Mouse (Mus musculus): ENCODE data around the gene Card6. TPM values are rescaled to one million over a fixed set of nuclear protein-coding genes. Genes with fewer than 3 reads are reported as not detected.
"Not testable (repeated sequence)": the region's sequence is repeated elsewhere in the genome, so short reads cannot be mapped to it uniquely, and the experiment has no call there.

Card6 gene
- polyA plus RNA-seq, 1 experiment from 2014 or later = 3.6 TPM

DNA sequence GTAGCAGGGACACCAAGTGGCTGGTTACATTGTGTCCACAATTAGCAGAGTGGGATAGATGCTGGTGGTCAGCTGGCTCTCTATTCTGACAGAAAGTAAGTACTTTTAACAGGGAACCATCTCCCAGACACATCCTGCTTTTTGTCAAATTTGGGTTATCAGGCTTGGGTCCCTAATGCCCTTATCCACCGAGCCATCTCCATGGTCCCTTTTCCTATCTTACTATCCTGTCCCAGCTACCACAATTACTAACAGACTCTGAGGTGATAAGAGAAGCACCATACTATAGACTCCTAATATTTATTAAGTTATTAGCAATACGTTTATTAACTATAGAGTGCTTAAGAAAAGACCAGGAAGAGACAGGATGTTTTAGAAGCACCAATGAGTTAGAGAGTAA is 31.0 kb upstream of the Card6 start:
- no peak overlapping the region for H3K27ac ChIP-seq (replicated peaks in 1 of 2; ENCODE audit: control insufficient read depth in 1 of 2, insufficient read depth in 1 of 2, low read depth in 2 of 2, low read length in 2 of 2)
- no peaks in the 10 kb centered on the region for H3K9me3 ChIP-seq (ENCODE audit: control insufficient read depth, low read length)
- no peak for ATAC-seq (ENCODE audit: insufficient number of reproducible peaks, insufficient read depth, low FRiP score, low read depth)
- no peaks in the 10 kb centered on the region for H3K36me3 ChIP-seq (ENCODE audit: control insufficient read depth, insufficient read depth, low read length)
- H3K4me3 ChIP-seq (ENCODE audit: control insufficient read depth in 1 of 2, insufficient read depth in 1 of 2, low read depth in 1 of 2, low read length in 2 of 2) = no peak overlapping the region
- 75% methylated on average over 2 of the region's 2 CpGs for WGBS
- H3K4me1 ChIP-seq (ENCODE audit: control insufficient read depth in 2 of 2, insufficient read depth in 2 of 2, low read length in 2 of 2) = 0 out of 4 replicates have a peak, but pooled peaks cover 0 to 3% of the 10 kb centered on the region in 2 experiments
- H3K4me2 ChIP-seq (ENCODE audit: low read length) = no peak overlapping the region
- no peak overlapping the region for H3K9ac ChIP-seq (ENCODE audit: low read length)
- H3K27me3 ChIP-seq (ENCODE audit: control insufficient read depth, insufficient read depth, low read length) = no peaks in the 10 kb centered on the region

DNA sequence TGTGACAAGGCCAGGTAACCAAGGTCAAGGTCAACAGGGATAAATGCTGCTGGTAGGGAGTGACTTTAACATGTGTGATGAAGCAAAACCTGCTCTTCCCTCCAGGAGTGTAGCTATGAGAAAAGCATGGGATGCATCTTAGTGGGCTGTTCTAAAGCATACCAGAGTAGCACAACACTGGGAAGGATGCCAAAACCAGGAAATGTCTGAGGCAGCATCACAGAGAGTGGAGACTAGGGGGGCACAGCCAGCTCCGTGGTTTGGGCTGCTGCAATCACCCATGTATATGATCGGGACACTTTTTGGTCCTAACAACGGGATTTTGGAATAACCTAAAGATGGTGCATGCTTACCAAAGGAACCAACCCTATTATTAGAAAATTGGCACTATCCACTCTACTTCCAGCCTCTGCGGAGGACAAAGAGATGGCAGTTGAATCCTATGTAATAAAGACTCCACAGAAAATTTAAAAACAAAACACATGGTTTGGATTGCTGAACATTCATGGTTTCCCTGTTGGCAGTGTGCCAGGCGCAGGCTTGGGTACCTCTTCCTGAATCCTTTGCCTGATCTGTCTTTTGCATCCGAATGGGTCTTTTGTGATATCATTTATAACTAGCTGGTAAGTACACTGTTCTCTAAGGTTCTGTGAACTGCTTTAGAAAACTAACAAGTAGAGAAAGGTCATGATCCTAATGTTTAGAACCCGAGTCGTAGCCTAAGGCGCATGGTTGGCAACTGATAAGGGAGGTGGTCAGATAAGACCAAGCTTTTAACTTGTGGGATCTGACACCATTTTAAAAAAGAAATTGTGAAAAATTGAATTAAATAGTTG is 29.9 kb upstream of the Card6 start:
- Histone ChIP-seq H3K9me3 (ENCODE audit: control insufficient read depth, low read length) (no peaks in the 10 kb centered on the region), H3K27ac (replicated peaks in 1 of 2; ENCODE audit: control insufficient read depth in 1 of 2, insufficient read depth in 1 of 2, low read depth in 2 of 2, low read length in 2 of 2) (no peak overlapping the region)
- no peak; the same call in 1 of the 2 replicates for ATAC-seq (ENCODE audit: insufficient number of reproducible peaks, insufficient read depth, low FRiP score, low read depth)

DNA sequence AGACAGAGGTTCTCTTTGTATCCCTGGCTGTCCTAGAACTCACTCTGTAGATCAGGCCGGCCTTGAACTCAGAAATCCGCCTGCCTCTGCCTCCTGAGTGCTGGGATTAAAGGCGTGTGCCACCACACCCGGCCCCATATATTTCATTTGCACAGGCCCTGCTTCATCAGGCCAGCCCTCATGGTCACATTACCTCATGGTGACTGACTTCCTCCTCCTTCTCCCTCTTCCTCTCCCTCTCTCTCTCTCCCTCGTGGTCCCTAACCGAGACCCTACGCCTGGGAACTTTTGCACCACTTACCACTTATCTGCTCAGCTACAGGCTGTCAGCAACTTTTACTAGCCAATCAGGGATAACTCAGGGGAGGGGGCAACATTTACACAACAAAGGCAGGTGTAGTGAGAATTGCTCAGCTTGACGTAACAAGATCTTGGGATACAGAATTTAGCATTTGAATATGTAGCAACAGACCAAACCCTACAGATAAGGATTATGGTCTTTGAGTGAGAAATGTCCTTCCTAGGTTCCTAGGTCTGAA is 26.7 kb upstream of the Card6 start:
- H3K4me2 ChIP-seq (ENCODE audit: low read length) = no peak overlapping the region
- H3K9me3 ChIP-seq (ENCODE audit: control insufficient read depth, low read length) = no peaks in the 10 kb centered on the region
- no peaks in the 10 kb centered on the region for H3K27me3 ChIP-seq (ENCODE audit: control insufficient read depth, insufficient read depth, low read length)
- H3K27ac ChIP-seq (replicated peaks in 1 of 2; ENCODE audit: control insufficient read depth in 1 of 2, insufficient read depth in 1 of 2, low read depth in 2 of 2, low read length in 2 of 2) = no peak overlapping the region
- no peaks in the 10 kb centered on the region for H3K36me3 ChIP-seq (ENCODE audit: control insufficient read depth, insufficient read depth, low read length)
- 0 out of 4 replicates have a peak, but pooled peaks cover 0 to 3% of the 10 kb centered on the region in 2 experiments for H3K4me1 ChIP-seq (ENCODE audit: control insufficient read depth in 2 of 2, insufficient read depth in 2 of 2, low read length in 2 of 2)
- 49% methylated on average over 8 of the region's 8 CpGs for WGBS
- ATAC-seq (ENCODE audit: insufficient number of reproducible peaks, insufficient read depth, low FRiP score, low read depth) = no peak
- no peak overlapping the region for H3K4me3 ChIP-seq (ENCODE audit: control insufficient read depth in 1 of 2, insufficient read depth in 1 of 2, low read depth in 1 of 2, low read length in 2 of 2)
- H3K9ac ChIP-seq (ENCODE audit: low read length) = no peak overlapping the region

More for the DNA sequence above, 29.9 kb upstream of the Card6 start:
- 53% methylated on average over 9 of the region's 9 CpGs for WGBS
- Histone ChIP-seq H3K4me1 (ENCODE audit: control insufficient read depth in 2 of 2, insufficient read depth in 2 of 2, low read length in 2 of 2) (0 out of 4 replicates have a peak, but pooled peaks cover 0 to 3% of the 10 kb centered on the region in 2 experiments), H3K27me3 (ENCODE audit: control insufficient read depth, insufficient read depth, low read length) (no peaks in the 10 kb centered on the region), H3K9ac (ENCODE audit: low read length) (no peak overlapping the region), H3K36me3 (ENCODE audit: control insufficient read depth, insufficient read depth, low read length) (no peaks in the 10 kb centered on the region), H3K4me2 (ENCODE audit: low read length) (no peak overlapping the region), H3K4me3 (ENCODE audit: control insufficient read depth in 1 of 2, insufficient read depth in 1 of 2, low read depth in 1 of 2, low read length in 2 of 2) (no peak overlapping the region)

DNA sequence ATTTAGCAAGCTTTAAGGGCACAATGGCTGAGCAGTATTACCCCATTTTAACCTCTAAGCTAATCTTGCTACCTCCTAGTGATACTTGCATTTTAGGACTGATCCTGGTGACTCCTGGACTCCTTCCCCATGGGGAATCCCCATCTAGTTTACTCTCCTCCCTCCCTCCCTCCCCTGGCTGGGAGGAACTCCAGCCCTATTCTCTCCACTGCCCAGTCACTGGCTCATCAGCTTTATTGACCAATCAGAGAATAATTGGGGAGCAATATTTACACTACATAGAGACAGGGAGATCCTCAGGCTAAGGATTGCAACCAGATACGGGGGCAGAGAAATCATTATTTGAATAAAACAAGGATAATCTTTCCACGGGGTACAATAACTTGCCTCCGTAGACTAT is 25.8 kb upstream of the Card6 start:
- no peak for ATAC-seq (ENCODE audit: insufficient number of reproducible peaks, insufficient read depth, low FRiP score, low read depth)
- Histone ChIP-seq H3K36me3 (ENCODE audit: control insufficient read depth, insufficient read depth, low read length) (no peaks in the 10 kb centered on the region), H3K9me3 (ENCODE audit: control insufficient read depth, low read length) (no peaks in the 10 kb centered on the region), H3K4me2 (ENCODE audit: low read length) (no peak overlapping the region), H3K27me3 (ENCODE audit: control insufficient read depth, insufficient read depth, low read length) (no peaks in the 10 kb centered on the region), H3K27ac (replicated peaks in 1 of 2; ENCODE audit: control insufficient read depth in 1 of 2, insufficient read depth in 1 of 2, low read depth in 2 of 2, low read length in 2 of 2) (no peak overlapping the region), H3K9ac (ENCODE audit: low read length) (no peak overlapping the region), H3K4me1 (ENCODE audit: control insufficient read depth in 2 of 2, insufficient read depth in 2 of 2, low read length in 2 of 2) (0 out of 4 replicates have a peak, but pooled peaks cover 0 to 3% of the 10 kb centered on the region in 2 experiments), H3K4me3 (ENCODE audit: control insufficient read depth in 1 of 2, insufficient read depth in 1 of 2, low read depth in 1 of 2, low read length in 2 of 2) (no peak overlapping the region)
- WGBS = 89% methylated on average over 3 of the region's 3 CpGs

DNA sequence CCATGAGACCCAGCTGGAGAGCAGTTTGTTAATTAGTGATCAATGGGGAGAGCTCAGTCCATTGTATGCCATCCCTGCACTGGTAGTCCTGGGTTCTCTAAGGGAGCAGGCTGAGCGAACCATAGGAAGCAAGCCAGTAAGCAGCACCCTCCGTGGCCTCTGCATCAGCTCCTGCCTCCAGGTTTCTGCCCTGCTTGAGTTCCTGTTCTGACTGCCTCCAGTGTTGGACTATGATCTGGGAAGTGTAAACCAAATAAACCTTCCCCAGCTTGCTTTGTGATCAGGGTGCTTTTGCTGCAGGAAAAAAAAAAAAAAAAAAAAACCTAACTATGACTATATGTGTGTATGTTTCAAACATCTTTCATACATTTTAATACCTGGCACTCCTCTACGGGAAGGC is 25.0 kb upstream of the Card6 start:
- no peak for ATAC-seq (ENCODE audit: insufficient number of reproducible peaks, insufficient read depth, low FRiP score, low read depth)
- no peak overlapping the region for H3K9ac ChIP-seq (ENCODE audit: low read length)
- H3K36me3 ChIP-seq (ENCODE audit: control insufficient read depth, insufficient read depth, low read length) = no peaks in the 10 kb centered on the region
- H3K9me3 ChIP-seq (ENCODE audit: control insufficient read depth, low read length) = no peaks in the 10 kb centered on the region
- 75% methylated on average over 3 of the region's 3 CpGs for WGBS
- H3K4me1 ChIP-seq (ENCODE audit: control insufficient read depth in 2 of 2, insufficient read depth in 2 of 2, low read length in 2 of 2) = 0 out of 4 replicates have a peak, but pooled peaks cover 0 to 3% of the 10 kb centered on the region in 2 experiments
- H3K27me3 ChIP-seq (ENCODE audit: control insufficient read depth, insufficient read depth, low read length) = no peaks in the 10 kb centered on the region
- H3K4me3 ChIP-seq (ENCODE audit: control insufficient read depth in 1 of 2, insufficient read depth in 1 of 2, low read depth in 1 of 2, low read length in 2 of 2) = no peak overlapping the region
- H3K27ac ChIP-seq (replicated peaks in 1 of 2; ENCODE audit: control insufficient read depth in 1 of 2, insufficient read depth in 1 of 2, low read depth in 2 of 2, low read length in 2 of 2) = no peak overlapping the region
- H3K4me2 ChIP-seq (ENCODE audit: low read length) = no peak overlapping the region

DNA sequence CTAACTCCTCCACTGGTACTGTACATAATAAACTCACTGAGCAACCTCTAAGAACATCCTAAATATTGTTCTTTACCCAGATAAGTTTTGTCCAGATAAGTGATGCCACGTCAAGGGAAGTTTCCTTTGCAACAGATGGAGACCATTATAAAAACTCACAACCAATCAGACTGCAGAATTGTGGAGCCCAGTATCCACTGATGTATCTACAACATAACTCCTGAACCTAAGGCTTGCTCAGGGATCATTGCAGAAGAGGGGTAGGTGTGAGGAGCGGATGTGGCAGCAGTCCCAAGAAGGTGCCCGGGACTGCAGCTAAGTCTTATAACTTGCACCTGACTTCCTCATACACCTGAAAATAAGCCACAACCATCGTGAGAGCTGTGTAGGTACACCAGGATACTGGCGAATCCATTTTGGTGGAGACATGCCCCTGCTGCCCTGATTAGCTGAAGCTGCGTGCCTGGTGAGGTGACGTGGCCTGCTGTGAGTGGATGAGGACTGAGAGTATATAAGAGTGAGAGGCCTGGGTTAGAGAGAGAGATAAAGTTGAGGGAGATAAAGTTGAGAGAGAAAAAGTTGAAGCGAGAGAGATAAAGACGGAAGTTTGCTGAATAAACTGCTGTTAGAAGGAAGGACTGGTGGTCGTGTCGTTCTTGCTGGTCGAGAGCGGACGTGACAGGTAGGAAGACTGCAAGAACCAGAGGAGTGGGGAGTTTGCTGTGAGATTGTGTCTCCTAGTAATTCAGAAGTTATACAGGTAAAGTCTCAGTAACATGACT is 22.7 kb upstream of the Card6 start:
- not testable (repeated sequence) for H3K4me1 ChIP-seq (ENCODE audit: control insufficient read depth in 2 of 2, insufficient read depth in 2 of 2, low read length in 2 of 2); H3K4me3 ChIP-seq (ENCODE audit: control insufficient read depth in 1 of 2, insufficient read depth in 1 of 2, low read depth in 1 of 2, low read length in 2 of 2); H3K9ac ChIP-seq (ENCODE audit: low read length); H3K27me3 ChIP-seq (ENCODE audit: control insufficient read depth, insufficient read depth, low read length); ATAC-seq (ENCODE audit: insufficient number of reproducible peaks, insufficient read depth, low FRiP score, low read depth); H3K36me3 ChIP-seq (ENCODE audit: control insufficient read depth, insufficient read depth, low read length); H3K9me3 ChIP-seq (ENCODE audit: control insufficient read depth, low read length); H3K27ac ChIP-seq (replicated peaks in 1 of 2; ENCODE audit: control insufficient read depth in 1 of 2, insufficient read depth in 1 of 2, low read depth in 2 of 2, low read length in 2 of 2); H3K4me2 ChIP-seq (ENCODE audit: low read length)
- 52% methylated on average over 14 of the region's 14 CpGs for WGBS

DNA sequence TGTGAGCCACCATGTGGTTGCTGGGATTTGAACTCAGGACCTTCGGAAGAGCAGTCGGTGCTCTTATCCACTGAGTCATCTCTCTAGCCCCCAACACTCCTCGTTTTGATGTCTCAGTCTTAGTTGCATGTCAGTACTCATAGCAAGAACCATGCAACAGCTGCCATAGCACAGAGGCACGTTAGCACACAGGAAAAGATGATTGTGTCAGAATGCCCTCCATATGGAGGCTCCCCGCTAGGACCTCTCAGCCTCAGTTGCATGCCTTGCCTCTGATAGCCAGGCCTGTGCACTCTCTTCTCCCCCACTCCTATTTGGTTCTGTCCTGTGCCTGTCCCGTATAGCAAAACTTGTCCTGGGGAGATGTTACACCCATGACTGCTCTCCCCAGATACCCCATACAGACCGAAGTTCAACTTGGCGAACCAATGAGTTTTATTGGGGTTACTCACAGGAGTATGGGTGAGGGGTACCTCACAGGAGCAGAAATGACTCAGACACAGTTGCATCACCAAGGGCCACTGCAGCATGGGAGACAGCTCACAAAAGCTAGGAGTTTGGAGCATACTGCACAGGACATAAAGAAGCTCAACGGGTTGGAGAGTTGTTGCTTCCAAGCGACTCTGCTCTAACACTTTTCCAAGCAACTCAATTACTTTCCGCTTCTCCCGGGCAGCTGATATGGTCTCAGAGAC is 20.9 kb upstream of the Card6 start:
- H3K4me1 ChIP-seq (ENCODE audit: control insufficient read depth in 2 of 2, insufficient read depth in 2 of 2, low read length in 2 of 2) = no peaks in the 10 kb centered on the region
- no peak for ATAC-seq (ENCODE audit: insufficient number of reproducible peaks, insufficient read depth, low FRiP score, low read depth)
- 88% methylated on average over 12 of the region's 12 CpGs for WGBS
- peaks cover 10% of the 10 kb centered on the region for H3K36me3 ChIP-seq (ENCODE audit: control insufficient read depth, insufficient read depth, low read length)
- no peak overlapping the region for H3K4me3 ChIP-seq (ENCODE audit: control insufficient read depth in 1 of 2, insufficient read depth in 1 of 2, low read depth in 1 of 2, low read length in 2 of 2)
- no peak overlapping the region for H3K9ac ChIP-seq (ENCODE audit: low read length)
- H3K4me2 ChIP-seq (ENCODE audit: low read length) = no peak overlapping the region
- no peaks in the 10 kb centered on the region for H3K27me3 ChIP-seq (ENCODE audit: control insufficient read depth, insufficient read depth, low read length)
- no peak overlapping the region for H3K27ac ChIP-seq (replicated peaks in 1 of 2; ENCODE audit: control insufficient read depth in 1 of 2, insufficient read depth in 1 of 2, low read depth in 2 of 2, low read length in 2 of 2)
- no peaks in the 10 kb centered on the region for H3K9me3 ChIP-seq (ENCODE audit: control insufficient read depth, low read length)

Measured in heart, embryonic 14.5 days (tissue).